Mouse (Mus musculus): ENCODE measurements around the gene Cstb.

DNA sequence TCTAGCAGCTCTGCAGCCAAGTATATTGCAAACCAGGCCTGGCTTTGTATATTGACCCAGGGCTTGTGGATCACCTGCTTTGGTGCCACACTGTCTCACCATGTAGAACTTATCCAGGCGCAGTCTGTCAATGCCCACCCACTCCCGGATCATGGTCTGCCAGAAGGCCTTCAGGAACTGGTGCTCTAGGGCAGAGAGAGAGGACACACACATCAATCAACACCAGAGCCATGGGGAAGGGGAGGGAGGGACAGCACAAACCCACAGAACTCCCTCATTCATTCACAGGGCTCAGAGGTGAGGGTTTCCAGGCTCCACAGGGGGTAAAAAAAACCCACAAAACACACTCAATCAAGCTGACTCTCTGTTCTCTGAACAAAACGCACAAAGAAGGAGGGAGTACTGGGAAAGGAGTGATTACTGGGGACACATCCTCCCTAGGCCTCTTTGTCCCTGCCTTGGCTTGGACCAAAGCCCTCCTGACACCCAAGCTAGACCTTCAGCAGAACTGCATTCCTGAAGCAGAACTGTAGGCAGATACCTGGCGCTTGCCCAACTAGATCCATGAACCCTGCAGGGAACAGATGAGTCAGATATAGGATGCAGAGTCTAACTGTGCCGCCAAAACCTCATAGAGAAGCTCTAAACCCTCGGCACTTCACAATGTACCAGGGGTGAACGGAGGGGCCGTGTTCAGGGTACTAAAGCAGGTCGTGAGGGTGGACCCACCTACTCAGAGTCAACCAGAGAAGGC is 16.3 kb upstream of the Cstb start:
- TF ChIP-seq CTCF (conservative IDR thresholded peaks at IDR 0.05; ENCODE audit: low read length) (no peak), NANOG (IDR thresholded peaks at IDR 0.05; ENCODE audit: borderline replicate concordance, low read length) (no peak)

All from E14TG2a.4 (cell line).